Mouse (Mus musculus): ENCODE data around the gene Naaladl1.

Naaladl1 gene

GRCm38 (mm10) chr19:6105586-6105985 is at the start of gene Naaladl1:
Gene Naaladl1 (plus strand): TSS chr19:6105782.
- no peak for DNase-seq

- DNase-seq = peak; percentile 12
Observed at GRCm38 (mm10) chr19:6056696-6057095, 48.9 kb upstream of the Naaladl1 start.

- peak; percentile 98 for DNase-seq
Observed at GRCm38 (mm10) chr19:6057313-6058096, 48.1 kb upstream of the Naaladl1 start, which contains the start of the genes Mrpl49 and Fau. Gene Mrpl49 (minus strand): TSS chr19:6057785. Gene Fau (plus strand): TSS chr19:6057844.

GRCm38 (mm10) chr19:6058513-6058912 is 47.1 kb upstream of the Naaladl1 start:
- no peak for DNase-seq

- DNase-seq = peak; percentile 55
Observed at GRCm38 (mm10) chr19:6058966-6059365, 46.6 kb upstream of the Naaladl1 start.

GRCm38 (mm10) chr19:6061021-6061533 is 44.5 kb upstream of the Naaladl1 start, which contains the start of gene Znhit2:
Gene Znhit2 (plus strand): TSS chr19:6061192.
- DNase-seq = peak; percentile 96

- peak; percentile 50 for DNase-seq
Observed at GRCm38 (mm10) chr19:6061641-6062302, 43.8 kb upstream of the Naaladl1 start.

GRCm38 (mm10) chr19:6062418-6062817 is 43.2 kb upstream of the Naaladl1 start:
- DNase-seq = no peak

GRCm38 (mm10) chr19:6063081-6063480 is 42.5 kb upstream of the Naaladl1 start:
- DNase-seq = no peak

GRCm38 (mm10) chr19:6066571-6066970 is 39.0 kb upstream of the Naaladl1 start:
- no peak for DNase-seq

- DNase-seq = peak; percentile 84
Observed at GRCm38 (mm10) chr19:6067011-6067723, 38.4 kb upstream of the Naaladl1 start.

GRCm38 (mm10) chr19:6067724-6068415 is 37.7 kb upstream of the Naaladl1 start, which contains the start of gene Tm7sf2:
Gene Tm7sf2 (minus strand): TSS chr19:6068373.
- DNase-seq = peak; percentile 93

- no peak for DNase-seq
Observed at GRCm38 (mm10) chr19:6068951-6069350, 36.6 kb upstream of the Naaladl1 start.

- DNase-seq = no peak
Observed at GRCm38 (mm10) chr19:6069851-6070250, 35.7 kb upstream of the Naaladl1 start.

GRCm38 (mm10) chr19:6070571-6071250 is 34.9 kb upstream of the Naaladl1 start:
- DNase-seq = no peak

- DNase-seq = no peak
Observed at GRCm38 (mm10) chr19:6071261-6071660, 34.3 kb upstream of the Naaladl1 start.

- no peak for DNase-seq
Observed at GRCm38 (mm10) chr19:6073889-6074288, 31.7 kb upstream of the Naaladl1 start.

GRCm38 (mm10) chr19:6076564-6077393 is 28.8 kb upstream of the Naaladl1 start, which contains the start of gene Vps51:
Gene Vps51 (minus strand): TSS chr19:6077231.
- DNase-seq = peak; percentile 86

GRCm38 (mm10) chr19:6079983-6080480 is 25.6 kb upstream of the Naaladl1 start, which contains the start of gene Tmem262:
Gene Tmem262 (plus strand): TSS chr19:6080033.
- no peak for DNase-seq

GRCm38 (mm10) chr19:6082156-6082555 is 23.4 kb upstream of the Naaladl1 start, which contains the start of gene Gm28374:
Gene Gm28374 (minus strand): TSS chr19:6082256.
- DNase-seq = no peak

Measured in kidney, adult 11 months (tissue).